Mouse (Mus musculus): ENCODE data around the gene Pde5a. TPM values are rescaled to one million over a fixed set of nuclear protein-coding genes. Genes with fewer than 3 reads are reported as not detected.

The Pde5a gene
- total RNA-seq, 2 experiments from 2014 or later: 11.0 to 12.9 TPM

GRCm38 (mm10) chr3:122855149-122855548 lies 126.4 kb downstream of the Pde5a start:
- no peak for DNase-seq

GRCm38 (mm10) chr3:122859829-122860228 lies 131.1 kb downstream of the Pde5a start:
- no peak for DNase-seq

- DNase-seq: no peak
Observed at GRCm38 (mm10) chr3:122860573-122861498, 132.1 kb downstream of the Pde5a start.

GRCm38 (mm10) chr3:122865092-122865491 lies 136.3 kb downstream of the Pde5a start:
- DNase-seq: no peak

- no peak for DNase-seq
Observed at GRCm38 (mm10) chr3:122868270-122868669, 139.5 kb downstream of the Pde5a start.

GRCm38 (mm10) chr3:122871596-122871995 lies 142.8 kb downstream of the Pde5a start:
- DNase-seq: no peak

- DNase-seq: no peak
Observed at GRCm38 (mm10) chr3:122876870-122877269, 148.1 kb downstream of the Pde5a start.

GRCm38 (mm10) chr3:122877543-122877942 lies 148.8 kb downstream of the Pde5a start:
- no peak for DNase-seq

GRCm38 (mm10) chr3:122878705-122879315 lies 150.1 kb downstream of the Pde5a start:
- no peak for DNase-seq

GRCm38 (mm10) chr3:122887505-122888301 lies 159.0 kb downstream of the Pde5a start:
- DNase-seq: no peak

GRCm38 (mm10) chr3:122888371-122888819 lies 159.6 kb downstream of the Pde5a start:
- no peak for DNase-seq

- no peak for DNase-seq
Observed at GRCm38 (mm10) chr3:122894772-122895171, 166.0 kb downstream of the Pde5a start, which contains the start of gene Fabp2. Gene Fabp2, plus strand, starts transcription at chr3:122895072.

- DNase-seq: no peak
Observed at GRCm38 (mm10) chr3:122895189-122895731, 166.5 kb downstream of the Pde5a start.

- no peak for DNase-seq
Observed at GRCm38 (mm10) chr3:122898254-122898653, 169.5 kb downstream of the Pde5a start.

GRCm38 (mm10) chr3:122903746-122904433 lies 175.1 kb downstream of the Pde5a start:
- DNase-seq: peak; percentile 26

GRCm38 (mm10) chr3:122907841-122908240 lies 179.1 kb downstream of the Pde5a start:
- no peak for DNase-seq

Other genes starting within 250 kb of the Pde5a start
- 10 to 100 TPM; 16.0 to 17.5 TPM for gene Fnbp1l, start 109.2 kb upstream of the Pde5a start, total RNA-seq (2021)
- not detected for gene Fabp2, start 166.1 kb downstream of the Pde5a start, total RNA-seq (2021)
- not detected for gene Gm10959, start 190.4 kb downstream of the Pde5a start, total RNA-seq (2021)
- 10 to 100 TPM; 25.8 to 27.3 TPM for gene 1810037I17Rik, start 195.3 kb downstream of the Pde5a start, total RNA-seq (2021)